Mouse (Mus musculus): Measurements from ENCODE around the gene Moxd2.
A peak's percentile ranks its signal among the peaks of the same experiment; 100 is the strongest.

Moxd2 gene

DNA sequence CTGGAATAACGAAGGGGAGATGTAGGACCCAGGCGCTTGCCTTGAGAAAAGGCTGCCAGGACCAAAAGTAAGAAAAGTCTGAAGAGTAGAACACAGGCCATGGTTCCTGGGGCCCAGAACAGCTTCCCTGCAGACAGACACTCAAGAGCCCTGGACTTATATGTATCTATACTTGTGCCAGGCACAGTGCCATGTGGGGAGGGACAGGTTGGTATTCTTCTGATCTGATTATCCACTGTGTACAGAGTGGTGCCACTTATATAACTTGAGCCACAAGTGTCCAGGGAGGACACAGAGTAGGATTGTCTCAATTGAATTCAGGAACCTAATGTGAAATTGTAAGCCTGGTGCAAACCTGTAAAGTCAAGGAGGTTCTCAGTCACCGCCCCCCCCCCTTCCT, at the start of gene Moxd2:
Gene Moxd2, minus strand, starts transcription at position 101 of the 400 bp plus-strand sequence.
- no peak for DNase-seq (ENCODE audit: low spot score)

DNA sequence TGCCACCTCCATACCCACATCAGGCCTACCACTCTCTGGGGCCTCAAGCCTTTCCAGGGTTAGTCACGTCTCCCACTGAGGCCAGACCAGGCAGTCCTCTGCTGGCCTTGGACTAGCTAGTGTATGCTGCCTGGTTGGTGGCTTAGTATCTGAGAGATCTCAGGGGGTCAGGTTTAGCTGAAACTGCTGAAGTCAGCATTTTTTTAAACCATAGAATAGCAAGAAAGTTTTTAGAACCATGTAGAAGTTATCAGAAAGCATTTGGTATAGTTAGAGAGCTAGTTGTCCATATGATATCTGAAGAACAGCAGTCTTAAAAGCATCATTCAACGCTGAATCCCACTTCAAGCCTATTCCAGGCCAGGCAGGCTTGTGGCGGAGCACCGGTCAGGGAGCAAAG, 32.7 kb upstream of the Moxd2 start:
- DNase-seq (ENCODE audit: low spot score) = no peak

DNA sequence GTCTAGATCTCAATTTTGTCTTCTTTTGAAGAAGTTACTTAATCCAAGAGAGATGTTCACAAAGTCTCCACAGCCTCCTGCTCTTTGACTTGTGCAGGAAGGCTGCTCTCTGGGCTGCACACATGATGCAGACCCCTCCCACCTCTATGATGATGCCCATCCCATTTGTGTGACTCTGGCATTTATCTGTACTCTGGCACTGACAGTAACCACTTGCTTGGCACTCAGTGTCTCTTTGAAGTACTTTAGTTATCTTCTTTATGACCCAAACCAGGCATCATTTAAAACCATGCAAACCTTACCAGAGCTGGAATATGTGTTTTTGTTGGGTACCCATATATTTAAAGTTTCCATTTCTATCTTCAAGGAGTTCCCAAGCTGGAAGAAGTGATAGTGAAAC, 13.0 kb upstream of the Moxd2 start, which contains the start of gene Prss58:
Gene Prss58, minus strand, starts transcription at position 101 of the 400 bp plus-strand sequence.
- DNase-seq (ENCODE audit: low spot score) = no peak

DNA sequence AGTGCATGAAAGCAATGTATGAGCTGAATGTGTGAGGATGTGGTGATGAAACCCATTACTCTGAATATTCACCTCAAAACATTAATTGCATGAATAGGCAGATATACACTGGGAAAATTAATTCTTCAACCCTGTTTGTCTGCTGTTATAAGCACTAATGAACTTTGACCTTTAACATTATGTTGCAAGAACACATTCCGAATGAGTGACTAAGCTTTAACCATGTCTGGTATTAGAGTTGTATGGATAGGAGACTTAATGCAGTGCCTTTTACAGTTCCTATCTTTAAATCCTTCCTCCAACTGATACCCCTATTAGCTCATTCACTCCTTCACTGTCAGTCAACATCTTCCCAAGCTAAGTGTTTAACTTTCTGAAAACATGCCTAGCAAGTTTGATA, 7.4 kb upstream of the Moxd2 start:
- no peak for DNase-seq (ENCODE audit: low spot score)

DNA sequence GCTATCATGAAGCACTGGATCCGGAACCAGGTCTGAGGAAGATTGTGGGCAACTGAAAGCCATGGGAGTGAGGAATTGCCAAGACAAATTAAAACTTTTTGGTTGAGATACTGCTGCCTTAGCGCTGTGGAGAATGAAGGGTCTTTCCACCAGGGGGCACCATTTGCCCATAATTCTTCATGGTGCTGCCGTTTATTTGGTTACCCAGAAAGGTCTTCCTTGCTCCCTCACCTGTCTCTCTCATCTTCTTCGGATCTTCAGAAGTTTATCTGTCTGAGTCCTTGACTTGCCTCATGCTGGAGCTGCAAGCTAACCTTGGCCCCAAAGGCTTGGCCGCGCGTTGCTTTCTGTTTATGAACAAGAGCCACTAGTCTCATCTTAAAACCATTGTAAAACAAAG, 6.3 kb upstream of the Moxd2 start:
- DNase-seq (ENCODE audit: low spot score) = peak; percentile 53

DNA sequence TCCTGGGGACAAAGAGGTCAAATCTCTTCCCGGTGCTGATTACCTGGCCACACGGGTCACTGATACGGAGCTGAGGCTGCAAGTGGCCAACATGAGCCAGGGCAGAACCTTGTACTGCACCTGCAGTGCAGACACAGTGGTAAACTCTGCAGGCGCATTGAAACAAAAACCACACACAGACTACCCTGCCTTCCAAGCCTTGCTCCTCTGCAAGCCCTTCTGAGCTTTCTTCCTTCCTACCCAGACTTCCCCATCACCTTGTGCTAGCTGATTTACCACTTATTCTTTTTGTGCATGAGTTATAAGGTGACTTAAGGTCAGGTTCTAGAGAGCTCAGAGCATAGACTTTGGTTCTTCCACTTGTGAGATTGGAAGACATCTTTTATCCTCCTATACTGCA, 4.5 kb upstream of the Moxd2 start:
- no peak for DNase-seq (ENCODE audit: low spot score)

DNA sequence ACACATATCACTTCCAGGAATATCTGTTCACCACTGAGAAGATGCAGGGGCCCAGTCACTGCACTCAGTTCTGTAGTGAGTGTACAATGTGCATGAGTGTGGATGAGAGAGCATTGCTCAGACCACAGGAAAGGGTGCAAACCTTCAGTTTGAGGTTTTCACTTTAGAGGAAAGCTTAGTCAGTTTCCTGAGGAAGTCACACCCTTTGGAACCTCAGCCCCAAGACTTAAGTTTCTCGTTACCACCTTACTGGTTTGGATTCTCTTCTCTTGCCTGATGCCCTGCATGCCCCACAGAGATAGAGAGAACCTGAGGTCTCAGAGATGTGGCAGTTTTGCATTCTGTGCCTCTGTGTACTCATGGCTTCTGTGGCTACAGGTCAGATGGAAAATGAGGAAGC, 3.7 kb upstream of the Moxd2 start:
- no peak for DNase-seq (ENCODE audit: low spot score)

DNA sequence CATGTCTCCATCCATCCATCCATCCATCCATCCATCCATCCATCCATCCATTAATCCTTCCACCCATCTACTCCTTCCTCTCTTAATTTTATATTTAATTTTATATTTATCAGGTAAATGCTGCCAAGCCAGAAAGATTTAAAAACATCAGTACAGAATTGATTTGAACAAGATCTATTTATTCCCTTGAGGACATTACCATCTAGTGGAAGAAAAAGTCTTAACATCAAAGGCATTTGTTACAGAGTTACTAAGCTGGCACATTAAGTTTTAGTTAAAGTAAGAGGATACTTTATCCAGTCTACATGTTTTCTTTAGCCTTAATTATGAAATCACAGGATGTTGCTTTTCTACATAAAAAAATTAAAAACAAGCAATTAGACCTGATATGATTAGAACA, 42.0 kb downstream of the Moxd2 start:
- no peak for DNase-seq (ENCODE audit: low spot score)
